Mouse (Mus musculus) cerebellum, adult 9-10 months (tissue): ENCODE measurements at regions not wholly inside any gene's neighbourhood (a gene's known extent, or its start where the extent isn't known, plus 50 kb on each side); places are given as distances from the start of the nearest gene placed in this dataset.

Source experiments
- DNase-seq: peaks from one replicate; pipeline ENCODE4 v3.0.0; 2022

DNA sequence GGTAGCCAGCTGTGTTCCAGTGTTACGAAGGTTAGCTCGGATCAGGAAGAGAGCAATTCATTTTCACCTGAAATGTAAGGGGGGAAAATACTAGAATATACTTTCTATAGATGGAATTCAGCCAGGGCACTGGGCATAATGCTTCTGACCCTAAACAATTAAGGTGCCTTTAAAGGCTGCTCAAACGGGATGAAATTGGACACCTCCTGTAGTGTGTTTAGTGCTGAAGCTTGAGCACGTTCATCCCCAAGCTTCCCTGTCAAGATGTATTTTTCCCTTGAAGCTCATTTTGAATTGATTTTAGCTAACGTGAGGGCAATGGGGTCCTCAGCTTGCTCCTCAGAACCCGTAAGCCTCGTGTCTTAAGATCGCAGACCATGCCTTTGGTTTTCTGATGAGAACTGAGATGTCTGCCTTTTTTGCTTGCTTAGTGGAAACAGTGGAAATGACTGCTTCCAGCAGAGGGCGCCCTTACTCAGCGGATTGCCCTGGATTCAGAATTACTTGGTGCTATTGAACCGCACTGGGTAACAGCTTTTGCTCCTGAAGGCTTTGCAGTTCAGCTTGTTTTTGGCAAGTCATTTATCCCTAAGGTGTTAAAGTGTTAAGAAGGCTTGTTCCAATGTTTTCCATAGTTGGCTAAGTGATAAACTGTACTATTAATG, 74.6 kb upstream of the Fermt1 start:
- DNase-seq: peak; percentile 41

- DNase-seq: no peak
Observed at GRCm38 (mm10) chr2:133021244-133021643, 75.5 kb upstream of the Fermt1 start.

DNA sequence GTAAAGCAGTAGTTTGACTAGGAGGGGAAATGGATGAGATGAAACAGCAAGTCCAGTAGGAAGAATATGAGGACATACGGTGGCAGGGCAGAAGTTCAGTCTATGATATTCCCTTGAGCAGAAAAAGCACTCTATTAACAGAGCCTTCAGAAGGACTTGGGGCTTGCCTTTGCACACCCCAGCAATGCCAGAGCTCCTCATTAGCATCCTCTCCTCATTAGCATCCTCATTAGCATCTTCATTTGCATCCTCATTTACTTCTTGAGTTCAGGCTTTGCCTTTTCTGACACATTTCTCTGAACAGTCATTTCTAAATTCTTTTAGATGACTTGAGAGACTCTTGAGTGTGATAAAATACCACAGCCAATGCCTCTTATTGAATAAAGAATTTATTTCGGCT, 81.3 kb upstream of the Fermt1 start:
- no peak for DNase-seq

GRCm38 (mm10) chr2:133035421-133035820, 89.7 kb upstream of the Fermt1 start:
- no peak for DNase-seq

DNA sequence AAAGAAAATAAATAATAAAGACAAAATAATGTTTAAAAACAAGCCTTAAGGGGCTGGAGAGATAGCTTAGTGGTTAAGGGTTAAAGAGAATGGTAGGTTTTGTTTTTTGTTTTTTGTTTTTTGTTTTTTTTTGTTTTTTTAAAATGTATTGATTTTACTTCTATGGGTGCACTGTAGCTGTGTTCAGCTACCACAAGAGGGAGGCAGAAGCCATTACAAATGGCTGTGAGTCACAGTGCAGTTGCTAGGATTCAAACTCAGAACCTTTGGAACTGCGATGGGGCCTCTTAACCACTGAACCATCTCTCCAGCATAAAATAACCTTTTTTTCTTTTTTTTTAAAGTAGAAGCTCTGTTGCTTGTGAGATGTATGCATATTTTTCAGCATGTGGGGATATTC, 95.0 kb upstream of the Fermt1 start:
- DNase-seq: no peak

- peak; percentile 1 for DNase-seq
Observed at GRCm38 (mm10) chr2:133077698-133078356, 132.1 kb upstream of the Fermt1 start.

- no peak for DNase-seq
Observed at GRCm38 (mm10) chr2:133090976-133091375, 145.3 kb upstream of the Fermt1 start.

DNA sequence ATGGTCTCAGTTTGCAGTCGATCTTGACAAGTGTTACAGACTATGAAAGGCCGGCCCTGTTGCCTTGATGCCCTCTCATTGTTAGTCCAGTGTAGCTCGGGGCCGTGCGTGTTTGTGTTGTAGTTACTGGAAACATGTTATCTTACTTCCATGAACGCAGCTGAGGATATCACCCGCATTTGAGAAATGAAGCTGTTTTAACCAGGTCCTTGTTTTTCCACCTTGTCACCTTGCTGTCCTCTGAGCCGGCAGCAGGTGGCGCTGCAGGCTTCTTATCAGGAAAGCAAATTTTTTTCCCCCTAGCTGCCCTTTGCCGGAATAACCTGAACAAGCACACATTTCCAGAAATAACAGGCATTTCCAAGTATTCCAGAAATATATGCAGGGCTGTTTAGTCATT, 167.9 kb upstream of the Fermt1 start:
- DNase-seq: peak; percentile 38

DNA sequence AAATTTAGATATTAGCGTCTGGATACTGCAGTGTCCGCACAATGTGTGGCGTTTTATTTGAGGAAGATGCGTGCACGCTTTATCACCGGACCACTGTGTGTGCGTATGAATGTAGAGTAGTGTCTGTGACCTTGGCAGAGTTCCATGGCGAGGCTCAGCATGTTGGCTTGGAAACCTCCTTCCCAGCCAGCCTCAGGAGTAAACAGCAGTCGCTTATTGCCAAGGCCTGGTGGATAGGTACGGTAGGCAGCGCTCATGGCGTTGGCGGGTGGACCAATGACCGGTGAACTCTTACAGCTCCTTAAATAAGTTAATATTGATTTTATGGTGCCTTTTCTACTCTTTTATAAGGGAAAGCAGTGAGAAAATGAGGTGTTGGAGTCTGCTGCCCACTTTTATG, 172.9 kb upstream of the Fermt1 start:
- DNase-seq: no peak

DNA sequence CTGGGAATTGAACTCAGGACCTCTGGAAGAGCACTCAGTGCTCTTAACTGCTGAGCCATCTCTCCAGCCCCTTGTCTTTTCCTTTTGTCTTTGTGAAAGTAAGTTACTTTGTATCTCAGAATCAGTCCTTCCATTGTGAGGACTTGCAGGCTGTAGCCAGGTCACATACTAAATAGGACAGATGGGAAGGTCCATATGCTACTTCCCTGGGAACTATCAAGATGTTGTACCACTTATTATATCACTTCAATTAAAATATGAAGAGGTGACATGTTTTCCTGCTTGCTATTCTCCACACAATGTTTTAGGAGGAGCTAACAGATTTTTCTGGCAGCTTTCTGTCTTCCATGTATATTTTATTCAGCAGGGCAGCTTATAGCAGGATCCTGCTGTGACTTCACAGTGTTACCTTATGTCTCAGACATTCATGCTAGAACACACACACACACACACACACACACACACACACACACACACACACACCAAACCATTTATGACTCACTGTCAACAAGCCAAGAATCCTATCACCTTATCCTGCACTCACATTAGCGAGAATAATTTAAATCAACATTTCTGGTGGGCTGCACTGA, 179.6 kb upstream of the Fermt1 start:
- DNase-seq: no peak

- DNase-seq: no peak
Observed at GRCm38 (mm10) chr2:133134878-133135277, 189.2 kb upstream of the Fermt1 start.

- DNase-seq: no peak
Observed at GRCm38 (mm10) chr2:133138877-133139276, 193.2 kb upstream of the Fermt1 start.

DNA sequence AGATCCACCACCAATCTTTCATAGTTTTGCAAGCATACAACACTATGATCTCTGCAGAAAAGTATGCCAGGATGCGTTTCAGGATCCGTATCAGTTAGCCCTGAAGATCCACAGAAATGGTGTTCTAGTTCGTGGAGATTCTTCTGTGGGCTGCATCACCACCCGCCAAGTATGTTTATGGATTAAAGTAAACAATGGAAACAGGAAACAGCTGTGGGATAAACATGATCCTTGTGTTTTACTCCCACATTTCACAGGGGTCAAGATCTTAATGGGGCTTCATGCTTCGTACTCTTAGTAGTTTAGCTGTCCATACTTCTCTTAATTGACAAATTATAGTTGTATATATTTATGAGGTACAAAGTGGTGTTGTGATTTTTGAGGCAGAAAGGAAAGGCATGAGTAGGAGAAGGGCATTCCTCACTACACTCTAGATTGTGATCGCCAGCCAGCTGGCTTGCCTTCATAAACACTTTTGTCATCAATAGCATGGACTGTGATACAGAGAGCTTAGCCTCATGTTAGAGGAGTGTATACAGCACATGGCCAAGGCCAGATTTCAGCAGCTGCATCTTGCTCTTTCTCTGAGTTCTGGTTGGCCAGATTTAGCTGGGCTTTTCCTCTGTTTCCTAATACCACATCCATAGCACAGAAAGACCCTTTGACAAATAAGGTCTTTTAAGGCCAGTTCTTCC, 195.8 kb upstream of the Fermt1 start:
- DNase-seq: no peak

GRCm38 (mm10) chr2:133152461-133152860, 206.8 kb upstream of the Fermt1 start:
- no peak for DNase-seq

GRCm38 (mm10) chr2:133156537-133156936, 210.8 kb upstream of the Fermt1 start:
- DNase-seq: no peak

GRCm38 (mm10) chr2:133158206-133158605, 212.5 kb upstream of the Fermt1 start:
- DNase-seq: no peak

- DNase-seq: no peak
Observed at GRCm38 (mm10) chr2:133159398-133159797, 213.7 kb upstream of the Fermt1 start.

DNA sequence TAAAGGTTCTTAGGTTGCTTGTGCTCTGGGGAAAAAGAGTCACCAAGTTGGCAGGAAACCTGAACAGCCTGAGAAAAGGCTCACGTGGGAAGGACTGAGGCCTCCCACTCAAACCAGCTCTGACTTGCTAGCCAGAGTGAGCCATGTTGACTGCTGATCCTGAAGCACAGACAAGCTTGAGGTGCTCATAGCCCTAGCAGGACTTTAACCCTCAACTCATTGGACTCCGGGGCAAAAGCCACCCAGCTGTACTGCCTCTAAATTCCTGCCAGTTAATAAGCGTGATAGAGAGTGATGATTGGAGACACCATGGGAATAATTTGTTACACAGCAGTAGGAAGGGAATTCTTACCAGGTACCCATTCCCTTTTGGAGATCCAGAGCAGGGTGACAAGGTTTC, 230.7 kb upstream of the Fermt1 start:
- DNase-seq: no peak

DNA sequence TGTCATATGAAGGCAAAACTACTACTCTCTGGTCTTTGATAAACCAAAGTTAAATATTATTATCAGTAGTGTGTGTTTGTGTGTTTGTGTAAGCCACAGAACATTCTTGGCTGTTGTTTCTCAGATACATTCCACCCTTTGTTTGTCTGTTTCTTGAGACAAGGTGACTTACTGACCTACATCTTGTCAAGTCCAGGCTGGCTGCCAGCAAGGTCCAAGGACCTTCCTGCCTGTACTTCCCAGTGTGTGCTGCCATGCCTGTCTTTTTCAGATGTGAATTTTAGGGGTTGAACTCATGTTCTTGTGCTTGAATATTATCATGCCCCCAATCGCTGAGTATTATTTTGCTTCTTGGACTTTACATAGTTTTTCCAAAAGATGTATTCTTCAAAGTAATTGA, 235.5 kb upstream of the Fermt1 start:
- no peak for DNase-seq

DNA sequence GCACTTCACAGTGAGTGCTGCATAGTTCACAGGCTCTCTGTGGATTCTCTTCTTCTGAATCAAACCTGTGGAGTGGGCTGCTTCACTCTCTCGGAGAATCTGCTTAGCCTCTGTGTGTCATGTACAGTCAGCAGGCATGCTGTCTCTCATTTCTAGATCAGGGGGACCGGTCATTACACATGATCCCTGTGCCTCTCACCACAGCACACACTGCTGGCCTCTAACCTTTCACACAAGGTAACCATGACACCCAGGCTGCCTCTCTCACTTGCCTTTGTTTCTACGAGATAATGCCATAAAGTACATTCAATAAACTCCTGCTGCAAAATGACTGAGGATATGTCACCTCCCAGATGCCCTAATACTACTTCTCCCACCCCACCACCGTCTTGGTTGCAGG, 237.2 kb upstream of the Fermt1 start:
- DNase-seq: no peak

- DNase-seq: no peak
Observed at GRCm38 (mm10) chr2:133204295-133204866, 258.7 kb upstream of the Fermt1 start.

DNA sequence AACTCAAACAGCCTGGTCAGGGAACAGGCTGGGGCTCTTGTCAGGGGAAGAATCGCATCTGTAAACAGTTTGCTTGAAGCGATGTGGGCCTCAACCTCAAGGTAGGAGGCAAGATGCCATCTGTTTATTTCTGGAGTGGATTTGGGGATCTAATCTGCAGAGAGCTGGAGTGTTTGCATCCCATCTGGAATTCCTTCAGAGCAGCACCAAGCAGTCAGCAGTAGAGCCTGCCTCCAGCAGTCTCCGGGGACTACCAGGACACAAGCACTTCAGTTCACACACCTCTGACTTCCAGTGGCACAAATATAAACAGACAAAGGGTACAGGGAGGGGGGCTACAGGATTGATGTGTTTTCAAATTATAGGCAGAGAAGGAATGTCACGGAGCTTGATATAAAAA, 262.8 kb upstream of the Fermt1 start:
- no peak for DNase-seq

- no peak for DNase-seq
Observed at GRCm38 (mm10) chr2:133221762-133222556, 276.3 kb upstream of the Fermt1 start.
